Comparison of ENCODE assay signal across 23 mouse cellular contexts in the genomic region with DNA sequence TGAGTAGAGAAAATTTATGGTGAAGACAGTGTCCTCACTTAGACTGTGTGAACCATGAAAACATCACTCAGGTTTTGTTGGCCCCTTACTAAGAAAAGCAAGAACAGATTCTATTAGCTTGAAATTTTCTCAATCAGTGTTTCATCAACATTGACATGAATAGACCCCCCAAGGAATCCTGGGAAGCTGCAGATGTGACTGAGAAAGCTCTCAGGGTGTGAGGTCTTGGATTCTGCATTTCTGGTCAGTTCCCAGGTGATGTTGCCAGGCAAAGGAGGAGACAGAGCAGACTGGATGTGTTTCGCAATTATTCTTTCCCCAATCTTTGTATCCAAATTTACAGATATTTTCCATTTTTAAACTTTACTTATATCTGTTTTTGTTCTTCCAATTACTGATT.
DNase-seq lines count a peak whose midpoint lies in the region; TF ChIP-seq lines count a peak whose summit lies in the region.
"Had no signal": no experiment of that assay in that cellular context is flagged by ENCODE, and none has a peak within 500 bp of the region (broad histone marks: within the 10 kb centered on the region; RNA-seq: fewer than 3 reads in every experiment).

No protein-coding gene starts in this region.

- peak; percentile 45 for DNase-seq in gastrocnemius, adult 2 months
- no peak for DNase-seq in gastrocnemius, postnatal 10 days
- DNase-seq in NIH3T3 (ENCODE audit: low read depth), result peak; percentile 10
- peak; percentile 10 for DNase-seq in fibroblast of lung, adult 2 months (ENCODE audit: low read depth)
- DNase-seq in skeletal muscle tissue, adult 2 months (ENCODE audit: low read depth, low spot score), result peak; percentile 61
- DNase-seq in kidney, postnatal 36 days, result no peak
- no peak for DNase-seq in ovary, postnatal 14 days (ENCODE audit: low spot score)
- DNase-seq: adrenal gland, adult 8-10 months; adrenal gland, postnatal 25 days; B cell, adult 2 months; cerebellum, adult 18-20 months; cerebellum, adult 9-10 months; cerebellum, postnatal 14 days; heart, adult 2 months; heart, postnatal 36 days; kidney, adult 11 months had no signal

- H3K27ac ChIP-seq in gastrocnemius, adult 2 months, result no peak overlapping the region
- H3K27ac ChIP-seq: embryonic facial prominence, embryonic 12.5 days; embryonic facial prominence, embryonic 15.5 days; forebrain, embryonic 12.5 days; forebrain, embryonic 15.5 days; heart, adult 2 months; hindbrain, embryonic 10.5 days; hindbrain, embryonic 13.5 days; intestine, embryonic 15.5 days had no signal

- TF ChIP-seq CTCF in gastrocnemius, adult 2 months (IDR thresholded peaks at IDR 0.05), result no peak

- intact Hi-C loops in gastrocnemius, adult 2 months (cut with DNase I), result no loop called here

- H3K4me3 ChIP-seq in gastrocnemius, adult 2 months, result no peak overlapping the region
- H3K4me3 ChIP-seq: embryonic facial prominence, embryonic 12.5 days; embryonic facial prominence, embryonic 15.5 days; forebrain, embryonic 12.5 days; forebrain, embryonic 15.5 days; heart, adult 2 months; hindbrain, embryonic 10.5 days; hindbrain, embryonic 13.5 days; intestine, embryonic 15.5 days had no signal

Comparison
In these comparisons a context has a peak if more than half of its experiments do, and no peak if none do; other contexts are left out.
1. DNase-seq: peak in gastrocnemius, adult 2 months (single experiment), NIH3T3 (single experiment), fibroblast of lung, adult 2 months (single experiment) and skeletal muscle tissue, adult 2 months (single experiment); none in gastrocnemius, postnatal 10 days (single experiment), kidney, postnatal 36 days (0 of 2) and ovary, postnatal 14 days (single experiment).